Mouse (Mus musculus): Measurements from ENCODE around the gene Adarb1. TPM values are rescaled to one million over a fixed set of nuclear protein-coding genes. Genes with fewer than 3 reads are reported as not detected.

Gene Adarb1
- polyA plus RNA-seq, 1 experiment from 2014 or later, result 49.1 TPM

GRCm38 (mm10) chr10:77329446-77330094 lies 88.5 kb downstream of the Adarb1 start:
- TF ChIP-seq CTCF (IDR thresholded peaks at IDR 0.05; ENCODE audit: low read depth), result no peak
- WGBS, result 60% methylated on average over 11 of the region's 11 CpGs

GRCm38 (mm10) chr10:77324716-77325115 lies 93.4 kb downstream of the Adarb1 start:
- Histone ChIP-seq H3K27me3 (ENCODE audit: insufficient read depth, low read length) (no peaks in the 10 kb centered on the region), H3K4me3 (ENCODE audit: low read depth, low read length) (no peak overlapping the region), H3K4me2 (no peak overlapping the region), H3K9me3 (ENCODE audit: low read depth, low read length) (no peaks in the 10 kb centered on the region), H3K4me1 (ENCODE audit: insufficient read depth) (no peaks in the 10 kb centered on the region), H3K27ac (ENCODE audit: low read depth) (no peak overlapping the region), H3K36me3 (ENCODE audit: insufficient read depth) (peaks cover 21% of the 10 kb centered on the region; the same call in 1 of the 2 replicates), H3K9ac (no peak overlapping the region)
- DNase-seq, result no peak
- no peak for ATAC-seq (ENCODE audit: insufficient read depth)
- 87% methylated on average over 6 of the region's 6 CpGs for WGBS
- no peak for TF ChIP-seq CTCF (IDR thresholded peaks at IDR 0.05; ENCODE audit: low read depth)

More at GRCm38 (mm10) chr10:77329446-77330094, 88.5 kb downstream of the Adarb1 start:
- Histone ChIP-seq H3K4me3 (ENCODE audit: low read depth, low read length) (no peak overlapping the region), H3K4me1 (ENCODE audit: insufficient read depth) (no peaks in the 10 kb centered on the region), H3K4me2 (no peak overlapping the region), H3K27me3 (ENCODE audit: insufficient read depth, low read length) (no peaks in the 10 kb centered on the region), H3K27ac (ENCODE audit: low read depth) (no peak overlapping the region), H3K36me3 (ENCODE audit: insufficient read depth) (0 out of 2 replicates have a peak, but pooled peaks cover 7% of the 10 kb centered on the region), H3K9ac (no peak overlapping the region), H3K9me3 (ENCODE audit: low read depth, low read length) (no peaks in the 10 kb centered on the region)
- no peak for ATAC-seq (ENCODE audit: insufficient read depth)
- no peak for DNase-seq

GRCm38 (mm10) chr10:77321611-77322010 lies 96.5 kb downstream of the Adarb1 start:
- Histone ChIP-seq H3K9ac (no peak overlapping the region), H3K27me3 (ENCODE audit: insufficient read depth, low read length) (no peaks in the 10 kb centered on the region), H3K27ac (ENCODE audit: low read depth) (no peak overlapping the region), H3K4me1 (ENCODE audit: insufficient read depth) (no peaks in the 10 kb centered on the region), H3K4me3 (ENCODE audit: low read depth, low read length) (no peak overlapping the region), H3K36me3 (ENCODE audit: insufficient read depth) (peaks cover 29% of the 10 kb centered on the region; the same call in 1 of the 2 replicates), H3K4me2 (no peak overlapping the region), H3K9me3 (ENCODE audit: low read depth, low read length) (no peaks in the 10 kb centered on the region)
- WGBS, result 81% methylated on average over 8 of the region's 8 CpGs
- TF ChIP-seq CTCF (IDR thresholded peaks at IDR 0.05; ENCODE audit: low read depth), result no peak
- no peak for DNase-seq
- ATAC-seq (ENCODE audit: insufficient read depth), result no peak

- no peak overlapping the region for H3K9ac ChIP-seq
- H3K4me3 ChIP-seq (ENCODE audit: low read depth, low read length), result no peak overlapping the region
- H3K4me1 ChIP-seq (ENCODE audit: insufficient read depth), result no peaks in the 10 kb centered on the region
- WGBS, result 78% methylated on average over 1 of the region's 1 CpGs
- ATAC-seq (ENCODE audit: insufficient read depth), result no peak
- TF ChIP-seq CTCF (IDR thresholded peaks at IDR 0.05; ENCODE audit: low read depth), result no peak
- no peak overlapping the region for H3K27ac ChIP-seq (ENCODE audit: low read depth)
- no peaks in the 10 kb centered on the region for H3K27me3 ChIP-seq (ENCODE audit: insufficient read depth, low read length)
- H3K9me3 ChIP-seq (ENCODE audit: low read depth, low read length), result no peaks in the 10 kb centered on the region
- no peak overlapping the region for H3K4me2 ChIP-seq
- no peak for DNase-seq
- H3K36me3 ChIP-seq (ENCODE audit: insufficient read depth), result peaks cover 29% of the 10 kb centered on the region; the same call in 1 of the 2 replicates
These were observed 97.1 kb downstream of the Adarb1 start for GRCm38 (mm10) chr10:77321001-77321400.

GRCm38 (mm10) chr10:77315682-77316081 lies 102.4 kb downstream of the Adarb1 start:
- no peaks in the 10 kb centered on the region for H3K4me1 ChIP-seq (ENCODE audit: insufficient read depth)
- H3K27me3 ChIP-seq (ENCODE audit: insufficient read depth, low read length), result no peaks in the 10 kb centered on the region
- no peak for TF ChIP-seq CTCF (IDR thresholded peaks at IDR 0.05; ENCODE audit: low read depth)
- no peak overlapping the region for H3K4me2 ChIP-seq
- H3K4me3 ChIP-seq (ENCODE audit: low read depth, low read length), result no peak overlapping the region
- 80% methylated on average over 2 of the region's 2 CpGs for WGBS
- no peaks in the 10 kb centered on the region for H3K9me3 ChIP-seq (ENCODE audit: low read depth, low read length)
- H3K9ac ChIP-seq, result no peak overlapping the region
- no peak overlapping the region for H3K27ac ChIP-seq (ENCODE audit: low read depth)
- DNase-seq, result no peak
- peaks cover 25% of the 10 kb centered on the region for H3K36me3 ChIP-seq (ENCODE audit: insufficient read depth)
- ATAC-seq (ENCODE audit: insufficient read depth), result no peak

GRCm38 (mm10) chr10:77314711-77315266 lies 103.3 kb downstream of the Adarb1 start:
- Histone ChIP-seq H3K4me3 (ENCODE audit: low read depth, low read length) (no peak overlapping the region), H3K36me3 (ENCODE audit: insufficient read depth) (peaks cover 30% of the 10 kb centered on the region), H3K27me3 (ENCODE audit: insufficient read depth, low read length) (no peaks in the 10 kb centered on the region), H3K27ac (ENCODE audit: low read depth) (no peak overlapping the region), H3K4me1 (ENCODE audit: insufficient read depth) (no peaks in the 10 kb centered on the region), H3K9ac (no peak overlapping the region), H3K4me2 (no peak overlapping the region), H3K9me3 (ENCODE audit: low read depth, low read length) (no peaks in the 10 kb centered on the region)
- 77% methylated on average over 9 of the region's 9 CpGs for WGBS
- no peak for DNase-seq
- no peak for TF ChIP-seq CTCF (IDR thresholded peaks at IDR 0.05; ENCODE audit: low read depth)
- no peak for ATAC-seq (ENCODE audit: insufficient read depth)

- no peak for TF ChIP-seq CTCF (IDR thresholded peaks at IDR 0.05; ENCODE audit: low read depth)
- no peak overlapping the region for H3K9ac ChIP-seq
- no peak overlapping the region for H3K4me3 ChIP-seq (ENCODE audit: low read depth, low read length)
- no peaks in the 10 kb centered on the region for H3K4me1 ChIP-seq (ENCODE audit: insufficient read depth)
- H3K36me3 ChIP-seq (ENCODE audit: insufficient read depth), result peaks cover 34% of the 10 kb centered on the region
- no peaks in the 10 kb centered on the region for H3K9me3 ChIP-seq (ENCODE audit: low read depth, low read length)
- no peak for ATAC-seq (ENCODE audit: insufficient read depth)
- no peaks in the 10 kb centered on the region for H3K27me3 ChIP-seq (ENCODE audit: insufficient read depth, low read length)
- peak; percentile 39 for DNase-seq
- H3K27ac ChIP-seq (ENCODE audit: low read depth), result no peak overlapping the region
- 56% methylated on average over 10 of the region's 10 CpGs for WGBS
- no peak overlapping the region for H3K4me2 ChIP-seq
These were observed 109.1 kb downstream of the Adarb1 start for GRCm38 (mm10) chr10:77308978-77309377.

Measured in lung, embryonic 14.5 days (tissue).